In the genomic region with DNA sequence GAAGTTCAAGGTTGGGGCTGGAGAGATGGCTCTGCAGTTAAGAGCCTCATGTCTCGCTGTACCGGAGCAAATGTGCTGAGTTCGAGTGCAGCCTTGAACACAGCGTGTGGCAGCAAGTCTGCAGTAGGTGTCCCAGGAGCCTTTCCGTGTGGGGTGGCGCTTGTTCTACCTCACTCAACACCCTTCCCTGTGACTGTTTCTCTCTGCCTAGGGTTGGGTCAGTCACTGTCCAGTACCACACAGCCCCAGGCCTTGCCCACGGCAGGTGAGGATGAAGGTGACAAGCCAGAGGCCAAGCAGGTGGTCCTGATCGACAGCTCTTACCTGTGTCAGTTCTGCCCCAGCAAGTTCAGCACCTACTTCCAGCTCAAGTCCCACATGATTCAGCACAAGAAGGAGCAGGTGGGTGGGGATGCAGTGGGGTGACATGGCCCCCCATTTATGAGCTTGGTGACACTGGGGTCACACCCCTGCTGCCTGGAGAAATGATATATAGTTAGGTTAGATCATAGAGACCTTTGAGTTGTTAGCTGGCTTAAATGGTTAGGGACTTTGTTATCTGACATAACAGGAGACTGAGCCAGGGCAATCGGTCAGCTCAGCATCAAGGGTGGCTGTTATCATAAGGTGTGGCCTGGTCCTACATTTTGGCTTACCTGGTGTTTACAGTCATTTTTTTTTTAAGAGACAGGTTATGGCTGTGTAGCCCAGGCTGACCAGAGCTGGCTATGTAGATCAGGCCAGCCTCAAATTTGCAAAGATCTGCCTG, we compare ENCODE assay signal across 20 mouse cellular contexts. TPM values are rescaled to one million over a fixed set of nuclear protein-coding genes. Genes with fewer than 3 reads are reported as not detected.
DNase-seq lines count a peak whose midpoint lies in the region; ATAC-seq and TF ChIP-seq lines count a peak whose summit lies in the region.
"Had no signal": no experiment of that assay in that cellular context is flagged by ENCODE, and none has a peak within 500 bp of the region (broad histone marks: within the 10 kb centered on the region; RNA-seq: fewer than 3 reads in every experiment).

No protein-coding gene starts in this region.

- ATAC-seq in forebrain, embryonic 11.5 days (replicated peaks; ENCODE audit: low FRiP score), result no peak
- ATAC-seq in liver, embryonic 13.5 days (ENCODE audit: low read depth), result peak; percentile 50
- no peak for ATAC-seq in hindbrain, postnatal 0 days
- ATAC-seq: forebrain, postnatal 0 days had no signal

- no peak for DNase-seq in forebrain, embryonic 10.5 days (ENCODE audit: extremely low spot score, low spot score)
- no peak for DNase-seq in forebrain, embryonic 11.5 days (ENCODE audit: low spot score)
- DNase-seq in spleen, postnatal 10 days (ENCODE audit: low spot score in 2 of 2), result peak; percentile 32 to 63
- no peak for DNase-seq in spleen, postnatal 36 days (ENCODE audit: low spot score in 2 of 2)
- peak; percentile 65 for DNase-seq in liver, embryonic 13.5 days
- DNase-seq in frontal cortex, postnatal 36 days (ENCODE audit: low spot score in 2 of 2), result no peak
- DNase-seq in right cerebral cortex, postnatal 36 days (ENCODE audit: low spot score in 2 of 2), result no peak
- no peak for DNase-seq in hindbrain, postnatal 0 days (ENCODE audit: low spot score)
- DNase-seq: adrenal gland, adult 2 months; cerebellum, adult 11 months; cerebellum, postnatal 25 days; forebrain, postnatal 0 days; heart, adult 2 months; heart, postnatal 36 days; kidney, adult 9 months; layer of hippocampus, postnatal 36 days; left cerebral cortex, postnatal 4 days; lung, adult 18-20 months had no signal

- no peak overlapping the region for H3K4me2 ChIP-seq in forebrain, embryonic 11.5 days (ENCODE audit: low read depth, low read length, severe bottlenecking)
- peak overlapping the region; percentile 76 for H3K4me2 ChIP-seq in liver, embryonic 13.5 days
- H3K4me2 ChIP-seq in hindbrain, postnatal 0 days (ENCODE audit: low read depth, low read length), result no peak overlapping the region
- H3K4me2 ChIP-seq: neural tube, embryonic 12.5 days had no signal

- TF ChIP-seq CTCF in hindbrain, postnatal 0 days (IDR thresholded peaks at IDR 0.05; ENCODE audit: low read depth), result no peak

- H3K9ac ChIP-seq in forebrain, embryonic 11.5 days (ENCODE audit: low read length), result no peak overlapping the region
- peak overlapping the region; percentile 80 for H3K9ac ChIP-seq in liver, embryonic 13.5 days
- H3K9ac ChIP-seq in hindbrain, postnatal 0 days (replicated peaks; ENCODE audit: low read length), result no peak overlapping the region
- H3K9ac ChIP-seq: forebrain, postnatal 0 days; neural tube, embryonic 12.5 days had no signal

- H3K4me1 ChIP-seq in forebrain, embryonic 10.5 days, result no peaks in the 10 kb centered on the region
- H3K4me1 ChIP-seq in forebrain, embryonic 11.5 days (replicated peaks; ENCODE audit: control insufficient read depth, insufficient read depth, low read length), result no peaks in the 10 kb centered on the region
- peaks cover 54% of the 10 kb centered on the region for H3K4me1 ChIP-seq in liver, embryonic 13.5 days (replicated peaks)
- H3K4me1 ChIP-seq in hindbrain, postnatal 0 days (ENCODE audit: insufficient read depth, low read length), result no peaks in the 10 kb centered on the region
- H3K4me1 ChIP-seq: neural tube, embryonic 12.5 days had no signal

- peaks cover 74% of the 10 kb centered on the region for H3K36me3 ChIP-seq in forebrain, embryonic 10.5 days (replicated peaks)
- H3K36me3 ChIP-seq in forebrain, embryonic 11.5 days (ENCODE audit: control insufficient read depth, insufficient read depth, low read length), result peaks cover 7% of the 10 kb centered on the region
- peaks cover 39% of the 10 kb centered on the region for H3K36me3 ChIP-seq in liver, embryonic 13.5 days
- H3K36me3 ChIP-seq in hindbrain, postnatal 0 days (ENCODE audit: insufficient read depth, low read length), result peaks cover 34% of the 10 kb centered on the region

- no peak overlapping the region for H3K4me3 ChIP-seq in forebrain, embryonic 10.5 days
- no peak overlapping the region for H3K4me3 ChIP-seq in forebrain, embryonic 11.5 days (ENCODE audit: low read depth, low read length)
- H3K4me3 ChIP-seq in liver, embryonic 13.5 days (replicated peaks), result peak overlapping the region; percentile 68
- no peak overlapping the region for H3K4me3 ChIP-seq in hindbrain, postnatal 0 days (ENCODE audit: low read length)
- H3K4me3 ChIP-seq: heart, adult 2 months; neural tube, embryonic 12.5 days had no signal

- 88% methylated on average over 9 of the region's 9 CpGs for WGBS in forebrain, embryonic 10.5 days
- WGBS in forebrain, embryonic 11.5 days, result 93% methylated on average over 9 of the region's 9 CpGs
- 65% methylated on average over 9 of the region's 9 CpGs for WGBS in liver, embryonic 13.5 days (ENCODE audit: insufficient replicate concordance)
- WGBS in hindbrain, postnatal 0 days, result 97% methylated on average over 9 of the region's 9 CpGs

- 0 out of 2 replicates have a peak overlapping the region, but pooled peaks have one; percentile 5 for H3K27ac ChIP-seq in forebrain, embryonic 10.5 days
- no peak overlapping the region for H3K27ac ChIP-seq in forebrain, embryonic 11.5 days (ENCODE audit: low read depth, low read length)
- H3K27ac ChIP-seq in liver, embryonic 13.5 days, result peak overlapping the region; percentile 100
- H3K27ac ChIP-seq in hindbrain, postnatal 0 days, result no peak overlapping the region
- H3K27ac ChIP-seq: heart, adult 2 months; neural tube, embryonic 12.5 days had no signal

- H3K9me3 ChIP-seq in forebrain, embryonic 10.5 days, result peaks cover 9% of the 10 kb centered on the region
- H3K9me3 ChIP-seq in forebrain, embryonic 11.5 days (ENCODE audit: control insufficient read depth, low read length), result peaks cover 4% of the 10 kb centered on the region; the same call in 1 of the 2 replicates
- H3K9me3 ChIP-seq in liver, embryonic 13.5 days (replicated peaks), result peaks cover 6% of the 10 kb centered on the region; the same call in 1 of the 2 replicates
- H3K9me3 ChIP-seq in hindbrain, postnatal 0 days (ENCODE audit: low read length), result no peaks in the 10 kb centered on the region
- H3K9me3 ChIP-seq: neural tube, embryonic 12.5 days had no signal

- H3K27me3 ChIP-seq in forebrain, embryonic 10.5 days (ENCODE audit: poor library complexity, severe bottlenecking), result no peaks in the 10 kb centered on the region
- no peaks in the 10 kb centered on the region for H3K27me3 ChIP-seq in forebrain, embryonic 11.5 days (ENCODE audit: control insufficient read depth, insufficient read depth, low read length)
- no peaks in the 10 kb centered on the region for H3K27me3 ChIP-seq in liver, embryonic 13.5 days
- no peaks in the 10 kb centered on the region for H3K27me3 ChIP-seq in hindbrain, postnatal 0 days (ENCODE audit: insufficient read depth, low read length)
- H3K27me3 ChIP-seq: neural tube, embryonic 12.5 days had no signal

RNA-seq across cellular contexts. Expression of gene Chmp4b, which starts 17.4 kb away (rescaled TPM):
- 12.9 and 13.4 TPM in 2 replicates for polyA plus RNA-seq in forebrain, embryonic 10.5 days (2016; fragmentation: Nextera tagmentation; extraction: Ambion mirVana)
- 13.3 and 16.7 TPM in 2 replicates for polyA plus RNA-seq in forebrain, embryonic 11.5 days (2014; fragmentation: Nextera tagmentation; extraction: Ambion mirVana)
- 15.0 and 17.5 TPM in 2 replicates for polyA plus RNA-seq in liver, embryonic 13.5 days (2015; fragmentation: Nextera tagmentation; extraction: Ambion mirVana)
- total RNA-seq in hindbrain, postnatal 0 days (2014; rRNA removed), result 113 and 151 TPM in 2 replicates
- polyA plus RNA-seq in hindbrain, postnatal 0 days (2015; fragmentation: Nextera tagmentation; extraction: Ambion mirVana), result 35.9 and 36.5 TPM in 2 replicates

RNA-seq across cellular contexts. Expression of gene 4930519P11Rik, which starts 20.8 kb away (rescaled TPM):
- polyA plus RNA-seq in forebrain, embryonic 10.5 days (2016; fragmentation: Nextera tagmentation; extraction: Ambion mirVana), result 0.34 and 0.53 TPM in 2 replicates
- polyA plus RNA-seq in forebrain, embryonic 11.5 days (2014; fragmentation: Nextera tagmentation; extraction: Ambion mirVana), result 1.0 TPM in 1 of 2 replicates, not detected in the other
- not detected in 2 replicates for polyA plus RNA-seq in liver, embryonic 13.5 days (2015; fragmentation: Nextera tagmentation; extraction: Ambion mirVana)
- total RNA-seq in hindbrain, postnatal 0 days (2014; rRNA removed), result not detected in 2 replicates
- 0.54 TPM in 1 of 2 replicates, not detected in the other for polyA plus RNA-seq in hindbrain, postnatal 0 days (2015; fragmentation: Nextera tagmentation; extraction: Ambion mirVana)
- total RNA-seq: gastrocnemius, adult 8-10 months; heart, adult 2 months; heart, postnatal 36 days; layer of hippocampus, postnatal 36 days; left cerebral cortex, postnatal 4 days had no signal
- polyA plus RNA-seq: forebrain, postnatal 0 days had no signal

RNA-seq across cellular contexts. Expression of gene Zfp341, which starts 21.0 kb away (rescaled TPM):
- polyA plus RNA-seq in forebrain, embryonic 10.5 days (2016; fragmentation: Nextera tagmentation; extraction: Ambion mirVana), result 0.93 and 1.2 TPM in 2 replicates
- 1.5 and 2.1 TPM in 2 replicates for polyA plus RNA-seq in forebrain, embryonic 11.5 days (2014; fragmentation: Nextera tagmentation; extraction: Ambion mirVana)
- 1.9 and 2.1 TPM in 2 replicates for polyA plus RNA-seq in liver, embryonic 13.5 days (2015; fragmentation: Nextera tagmentation; extraction: Ambion mirVana)
- total RNA-seq in hindbrain, postnatal 0 days (2014; rRNA removed), result 7.0 and 8.5 TPM in 2 replicates
- polyA plus RNA-seq in hindbrain, postnatal 0 days (2015; fragmentation: Nextera tagmentation; extraction: Ambion mirVana), result 1.5 and 1.6 TPM in 2 replicates

RNA-seq across cellular contexts. Expression of gene Pxmp4, which starts 30.6 kb away (rescaled TPM):
- polyA plus RNA-seq in forebrain, embryonic 10.5 days (2016; fragmentation: Nextera tagmentation; extraction: Ambion mirVana), result 9.3 and 12.4 TPM in 2 replicates
- 10.0 and 10.6 TPM in 2 replicates for polyA plus RNA-seq in forebrain, embryonic 11.5 days (2014; fragmentation: Nextera tagmentation; extraction: Ambion mirVana)
- 26.8 and 28.9 TPM in 2 replicates for polyA plus RNA-seq in liver, embryonic 13.5 days (2015; fragmentation: Nextera tagmentation; extraction: Ambion mirVana)
- 24.8 and 31.1 TPM in 2 replicates for total RNA-seq in hindbrain, postnatal 0 days (2014; rRNA removed)
- 21.9 and 24.1 TPM in 2 replicates for polyA plus RNA-seq in hindbrain, postnatal 0 days (2015; fragmentation: Nextera tagmentation; extraction: Ambion mirVana)

Comparison
In these comparisons a context has a peak if more than half of its experiments do, and no peak if none do; other contexts are left out.
1. DNase-seq: peak in spleen, postnatal 10 days (2 of 2) and liver, embryonic 13.5 days (single experiment); none in forebrain, embryonic 10.5 days (single experiment), forebrain, embryonic 11.5 days (single experiment), spleen, postnatal 36 days (0 of 2), frontal cortex, postnatal 36 days (0 of 2), right cerebral cortex, postnatal 36 days (0 of 2) and hindbrain, postnatal 0 days (single experiment).
2. H3K27ac ChIP-seq: peak in forebrain, embryonic 10.5 days (single experiment) and liver, embryonic 13.5 days (single experiment); none in forebrain, embryonic 11.5 days (single experiment) and hindbrain, postnatal 0 days (single experiment).